Mouse (Mus musculus) heart, embryonic 15.5 days (tissue): ENCODE measurements around the gene Fn3krp. TPM values are rescaled to one million over a fixed set of nuclear protein-coding genes. Genes with fewer than 3 reads are reported as not detected.

Experiments
- ATAC-seq: fragments of 200-750 bp; cut with Nextera tagmentation; replicated peaks from 2 replicates; pipeline ENCODE4 v1.8.0; 2017; ENCODE audit warnings: low read depth, moderate TSS enrichment; ENCODE audit not compliant: insufficient number of reproducible peaks, insufficient read depth, low FRiP score
- H3K27ac ChIP-seq: fragments of 300-500 bp; sonication (generic); 2 replicates; pipeline ENCODE4 v1.5.1; 2015; ENCODE audit warnings: mild to moderate bottlenecking, inconsistent platforms
- H3K27me3 ChIP-seq: fragments of 300-500 bp; sonication (generic); 2 replicates; pipeline ENCODE4 v1.6.1; 2015; ENCODE audit warnings: inconsistent platforms
- H3K36me3 ChIP-seq: fragments of 300-500 bp; sonication (generic); 2 replicates; pipeline ENCODE4 v1.6.1; 2015; ENCODE audit warnings: mild to moderate bottlenecking, inconsistent platforms
- H3K4me1 ChIP-seq: fragments of 300-500 bp; sonication (generic); replicated peaks from 2 replicates; pipeline ENCODE4 v1.6.1; 2015; ENCODE audit warnings: inconsistent platforms
- H3K4me2 ChIP-seq: fragments of 300-500 bp; sonication (generic); 2 replicates; pipeline ENCODE4 v1.6.1; 2015; ENCODE audit warnings: inconsistent platforms, mild to moderate bottlenecking, moderate library complexity
- H3K4me3 ChIP-seq: fragments of 300-500 bp; sonication (generic); 2 replicates; pipeline ENCODE4 v1.5.1; 2015; ENCODE audit warnings: mild to moderate bottlenecking, inconsistent platforms
- H3K9ac ChIP-seq: fragments of 300-500 bp; sonication (generic); 2 replicates; pipeline ENCODE4 v1.6.1; 2015; ENCODE audit warnings: mild to moderate bottlenecking, inconsistent platforms
- H3K9me3 ChIP-seq: fragments of 300-500 bp; sonication (generic); replicated peaks from 2 replicates; pipeline ENCODE4 v1.6.1; 2016; ENCODE audit warnings: inconsistent platforms
- WGBS: fragments of 180-500 bp; shearing (Covaris S2); methylation state at CpG from one replicate; pipeline ENCODE4 v1.1.7; 2015; ENCODE audit warnings: mixed read lengths; 5-methylcytosine and 5-hydroxymethylcytosine counted together
- polyA plus RNA-seq: library from polyadenylated mRNA; unstranded; fragments of >200 nt; fragmentation: Nextera tagmentation; extraction: Ambion mirVana; gene quantifications from 2 replicates; pipeline ENCODE4 v1.2.1, GENCODE M21; 2015

Gene Fn3krp
- polyA plus RNA-seq, result 5.8 and 6.2 TPM in 2 replicates

- peaks cover 13% of the 10 kb centered on the region for H3K4me1 ChIP-seq
- no peaks in the 10 kb centered on the region for H3K27me3 ChIP-seq
- no peaks in the 10 kb centered on the region for H3K36me3 ChIP-seq
- peak within 1 kb of the TSS; percentile 81 for H3K9ac ChIP-seq
- peak within 1 kb of the TSS; percentile 88 for H3K4me2 ChIP-seq
- H3K4me3 ChIP-seq, result peak within 1 kb of the TSS; percentile 83
- WGBS, result under 1% methylated on average over 28 of the region's 28 CpGs
- ATAC-seq, result peak; percentile 100
- peak within 1 kb of the TSS; percentile 85 for H3K27ac ChIP-seq
- no peaks in the 10 kb centered on the region for H3K9me3 ChIP-seq
These were observed at the start of gene Fn3krp for GRCm38 (mm10) chr11:121420830-121421552. TSS of gene Fn3krp (plus strand) at chr11:121421401.

- no peak for ATAC-seq
These were observed 47.9 kb upstream of the Fn3krp start for GRCm38 (mm10) chr11:121373305-121373704.

GRCm38 (mm10) chr11:121378644-121379043 is 42.6 kb upstream of the Fn3krp start:
- Histone ChIP-seq H3K36me3 (no peaks in the 10 kb centered on the region), H3K4me1 (no peaks in the 10 kb centered on the region), H3K27ac (no peak overlapping the region), H3K4me3 (no peak overlapping the region), H3K9me3 (no peaks in the 10 kb centered on the region), H3K27me3 (no peaks in the 10 kb centered on the region), H3K9ac (no peak overlapping the region), H3K4me2 (no peak overlapping the region)
- no peak for ATAC-seq

More at GRCm38 (mm10) chr11:121373305-121373704, 47.9 kb upstream of the Fn3krp start:
- no peaks in the 10 kb centered on the region for H3K4me1 ChIP-seq
- H3K9ac ChIP-seq, result no peak overlapping the region
- H3K4me2 ChIP-seq, result no peak overlapping the region
- no peaks in the 10 kb centered on the region for H3K27me3 ChIP-seq
- no peak overlapping the region for H3K4me3 ChIP-seq
- WGBS, result 44% methylated on average over 6 of the region's 6 CpGs
- H3K9me3 ChIP-seq, result no peaks in the 10 kb centered on the region
- no peaks in the 10 kb centered on the region for H3K36me3 ChIP-seq
- no peak overlapping the region for H3K27ac ChIP-seq

GRCm38 (mm10) chr11:121380294-121380693 is 40.9 kb upstream of the Fn3krp start:
- no peaks in the 10 kb centered on the region for H3K27me3 ChIP-seq
- WGBS, result 53% methylated on average over 6 of the region's 6 CpGs
- no peaks in the 10 kb centered on the region for H3K4me1 ChIP-seq
- no peaks in the 10 kb centered on the region for H3K36me3 ChIP-seq
- H3K27ac ChIP-seq, result no peak overlapping the region
- no peak overlapping the region for H3K4me3 ChIP-seq
- H3K4me2 ChIP-seq, result no peak overlapping the region
- no peak overlapping the region for H3K9ac ChIP-seq
- no peaks in the 10 kb centered on the region for H3K9me3 ChIP-seq
- ATAC-seq, result no peak

- H3K27me3 ChIP-seq, result no peaks in the 10 kb centered on the region
- H3K36me3 ChIP-seq, result no peaks in the 10 kb centered on the region
- peaks cover 12% of the 10 kb centered on the region for H3K4me1 ChIP-seq
- peak within 1 kb of the TSS; percentile 95 for H3K4me2 ChIP-seq
- peak within 1 kb of the TSS; percentile 57 for H3K9ac ChIP-seq
- H3K27ac ChIP-seq, result peak within 1 kb of the TSS; percentile 62
- H3K4me3 ChIP-seq, result peak within 1 kb of the TSS; percentile 64
- under 1% methylated on average over 61 of the region's 61 CpGs for WGBS
- peak; percentile 99 for ATAC-seq
- H3K9me3 ChIP-seq, result no peaks in the 10 kb centered on the region
These were observed 33.2 kb upstream of the Fn3krp start, which contains the start of gene Rab40b for GRCm38 (mm10) chr11:121387750-121388553. TSS of gene Rab40b (minus strand) at chr11:121388251.

GRCm38 (mm10) chr11:121388554-121388945 is 32.7 kb upstream of the Fn3krp start:
- Histone ChIP-seq H3K27ac (no peak overlapping the region), H3K27me3 (no peaks in the 10 kb centered on the region), H3K4me1 (peaks cover 12% of the 10 kb centered on the region), H3K36me3 (no peaks in the 10 kb centered on the region), H3K9ac (0 out of 2 replicates have a peak overlapping the region, but pooled peaks have one; percentile 27), H3K4me3 (peak overlapping the region; percentile 64), H3K9me3 (no peaks in the 10 kb centered on the region), H3K4me2 (peak overlapping the region; percentile 95)
- no peak for ATAC-seq
- 13% methylated on average over 6 of the region's 6 CpGs for WGBS

GRCm38 (mm10) chr11:121390793-121391192 is 30.4 kb upstream of the Fn3krp start:
- no peak overlapping the region for H3K9ac ChIP-seq
- no peaks in the 10 kb centered on the region for H3K27me3 ChIP-seq
- H3K4me2 ChIP-seq, result no peak overlapping the region
- H3K27ac ChIP-seq, result no peak overlapping the region
- ATAC-seq, result no peak
- H3K4me1 ChIP-seq, result peaks cover 12% of the 10 kb centered on the region
- H3K4me3 ChIP-seq, result no peak overlapping the region
- H3K36me3 ChIP-seq, result no peaks in the 10 kb centered on the region
- no peaks in the 10 kb centered on the region for H3K9me3 ChIP-seq
- WGBS, result 47% methylated on average over 3 of the region's 3 CpGs

GRCm38 (mm10) chr11:121392405-121392804 is 28.8 kb upstream of the Fn3krp start:
- peaks cover 7% of the 10 kb centered on the region for H3K4me1 ChIP-seq
- no peak for ATAC-seq
- 58% methylated on average over 3 of the region's 3 CpGs for WGBS
- H3K4me2 ChIP-seq, result no peak overlapping the region
- no peak overlapping the region for H3K4me3 ChIP-seq
- H3K9me3 ChIP-seq, result no peaks in the 10 kb centered on the region
- H3K27ac ChIP-seq, result no peak overlapping the region
- H3K9ac ChIP-seq, result no peak overlapping the region
- H3K36me3 ChIP-seq, result no peaks in the 10 kb centered on the region
- H3K27me3 ChIP-seq, result no peaks in the 10 kb centered on the region

GRCm38 (mm10) chr11:121407366-121408155 is 13.6 kb upstream of the Fn3krp start:
- Histone ChIP-seq H3K4me1 (no peaks in the 10 kb centered on the region), H3K9ac (no peak overlapping the region), H3K27me3 (no peaks in the 10 kb centered on the region), H3K4me2 (no peak overlapping the region), H3K4me3 (no peak overlapping the region), H3K9me3 (no peaks in the 10 kb centered on the region), H3K27ac (no peak overlapping the region), H3K36me3 (no peaks in the 10 kb centered on the region)
- no peak for ATAC-seq
- 62% methylated on average over 3 of the region's 3 CpGs for WGBS

GRCm38 (mm10) chr11:121414762-121415161 is 6.4 kb upstream of the Fn3krp start:
- Histone ChIP-seq H3K4me1 (peaks cover 8% of the 10 kb centered on the region), H3K36me3 (no peaks in the 10 kb centered on the region), H3K9me3 (no peaks in the 10 kb centered on the region), H3K4me2 (no peak overlapping the region), H3K27me3 (no peaks in the 10 kb centered on the region), H3K9ac (no peak overlapping the region), H3K4me3 (no peak overlapping the region), H3K27ac (no peak overlapping the region)
- WGBS, result 55% methylated on average over 5 of the region's 5 CpGs
- no peak for ATAC-seq

GRCm38 (mm10) chr11:121415351-121415750 is 5.8 kb upstream of the Fn3krp start:
- no peaks in the 10 kb centered on the region for H3K9me3 ChIP-seq
- no peak overlapping the region for H3K4me3 ChIP-seq
- no peak overlapping the region for H3K9ac ChIP-seq
- H3K4me2 ChIP-seq, result no peak overlapping the region
- no peaks in the 10 kb centered on the region for H3K27me3 ChIP-seq
- no peaks in the 10 kb centered on the region for H3K36me3 ChIP-seq
- WGBS, result 45% methylated on average over 5 of the region's 5 CpGs
- ATAC-seq, result no peak
- no peak overlapping the region for H3K27ac ChIP-seq
- peaks cover 9% of the 10 kb centered on the region for H3K4me1 ChIP-seq
